Mouse (Mus musculus): ENCODE measurements around the gene Arhgef12.

DNA sequence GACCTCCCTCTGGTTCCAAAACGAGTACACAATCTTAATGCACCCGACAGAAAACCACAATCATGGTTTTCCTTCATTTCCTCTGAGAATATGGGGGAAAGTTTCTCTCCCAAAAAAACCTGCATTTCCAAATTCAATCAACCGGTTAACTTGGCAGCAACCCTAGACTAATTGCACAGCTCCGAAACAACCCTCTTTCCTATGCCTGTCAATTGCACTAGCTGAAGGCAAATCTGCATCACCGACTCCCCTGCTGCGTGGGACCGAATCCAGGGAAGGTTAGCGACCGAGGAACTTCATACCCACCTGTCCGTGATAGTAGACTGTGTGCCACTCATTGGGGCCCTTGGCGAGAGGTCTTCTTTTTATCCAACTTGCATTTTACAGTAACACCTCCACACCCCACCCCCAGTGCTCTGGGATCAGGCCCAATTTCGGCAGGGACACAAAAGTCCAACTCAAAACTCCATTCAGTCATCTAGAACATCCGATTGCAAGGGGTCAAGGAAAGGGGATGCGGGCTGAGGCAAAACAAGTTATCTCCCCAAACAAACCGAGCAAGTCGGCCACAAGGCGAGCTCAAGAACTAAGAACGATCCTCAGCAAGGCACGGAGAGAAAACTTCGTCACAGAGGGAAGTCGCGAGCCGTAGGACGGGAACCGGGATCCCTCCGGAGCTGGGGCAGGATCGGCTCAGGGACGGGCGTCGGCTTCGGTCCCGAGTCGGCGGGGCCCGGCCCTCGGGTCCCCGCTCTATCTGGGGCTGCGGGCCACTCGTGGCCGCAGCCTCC is 2.0 kb downstream of the Arhgef12 start:
- no peak for TF ChIP-seq CTCF (IDR thresholded peaks at IDR 0.05; ENCODE audit: extremely low read depth, insufficient read depth, low read length)
- TF ChIP-seq POLR2A (IDR thresholded peaks at IDR 0.05; ENCODE audit: extremely low read depth, insufficient read depth, low read length): no peak

Data from cortical plate, adult 2 months (tissue).